Mouse (Mus musculus) midbrain, embryonic 13.5 days (tissue): ENCODE data around the gene Tbc1d22a. TPM values are rescaled to one million over a fixed set of nuclear protein-coding genes. Genes with fewer than 3 reads are reported as not detected.

Source experiments
- ATAC-seq: fragments of 200-750 bp; cut with Nextera tagmentation; 2 replicates; pipeline ENCODE4 v1.8.0; 2017; ENCODE audit warnings: mild to moderate bottlenecking, moderate TSS enrichment, moderate library complexity
- H3K27ac ChIP-seq: fragments of 300-500 bp; sonication (generic); 2 replicates; pipeline ENCODE4 v1.5.1; 2015; ENCODE audit warnings: inconsistent platforms, mild to moderate bottlenecking, moderate library complexity
- H3K27me3 ChIP-seq: fragments of 300-500 bp; sonication (generic); 2 replicates; pipeline ENCODE4 v1.6.1; 2015; ENCODE audit warnings: mild to moderate bottlenecking, inconsistent platforms
- H3K36me3 ChIP-seq: fragments of 300-500 bp; sonication (generic); 2 replicates; pipeline ENCODE4 v1.6.1; 2015; ENCODE audit warnings: mild to moderate bottlenecking, inconsistent platforms
- H3K4me1 ChIP-seq: fragments of 300-500 bp; sonication (generic); replicated peaks from 2 replicates; pipeline ENCODE4 v1.6.1; 2015; ENCODE audit warnings: inconsistent platforms
- H3K4me2 ChIP-seq: fragments of 300-500 bp; sonication (generic); replicated peaks from 2 replicates; pipeline ENCODE4 v1.6.1; 2015; ENCODE audit warnings: moderate library complexity, mild to moderate bottlenecking, inconsistent platforms
- H3K4me3 ChIP-seq: fragments of 300-500 bp; sonication (generic); replicated peaks from 2 replicates; pipeline ENCODE4 v1.5.1; 2015; ENCODE audit warnings: mild to moderate bottlenecking, inconsistent platforms
- H3K9ac ChIP-seq: fragments of 300-500 bp; sonication (generic); replicated peaks from 2 replicates; pipeline ENCODE4 v1.6.1; 2015; ENCODE audit warnings: mild to moderate bottlenecking, inconsistent platforms
- H3K9me3 ChIP-seq: fragments of 300-500 bp; sonication (generic); 2 replicates; pipeline ENCODE4 v1.6.1; 2016; ENCODE audit warnings: mild to moderate bottlenecking, inconsistent platforms
- WGBS: fragments of 180-500 bp; shearing (Covaris S2); methylation state at CpG from one replicate; pipeline ENCODE4 v1.1.7; 2015; 5-methylcytosine and 5-hydroxymethylcytosine counted together
- polyA plus RNA-seq: library from polyadenylated mRNA; unstranded; fragments of >200 nt; fragmentation: Nextera tagmentation; extraction: Ambion mirVana; gene quantifications from 2 replicates; pipeline ENCODE4 v1.2.1, GENCODE M21; 2015

Tbc1d22a gene
- polyA plus RNA-seq, 1 experiment from 2014 or later, result 13.4 TPM

GRCm38 (mm10) chr15:86253411-86253810, 39.2 kb downstream of the Tbc1d22a start:
- H3K27me3 ChIP-seq, result no peaks in the 10 kb centered on the region
- no peaks in the 10 kb centered on the region for H3K9me3 ChIP-seq
- 0 out of 2 replicates have a peak overlapping the region, but pooled peaks have one; percentile 13 for H3K4me2 ChIP-seq
- no peak overlapping the region for H3K27ac ChIP-seq
- no peaks in the 10 kb centered on the region for H3K36me3 ChIP-seq
- H3K9ac ChIP-seq, result 0 out of 2 replicates have a peak overlapping the region, but pooled peaks have one; percentile 23
- peaks cover 24% of the 10 kb centered on the region for H3K4me1 ChIP-seq
- H3K4me3 ChIP-seq, result no peak overlapping the region
- 25% methylated on average over 10 of the region's 10 CpGs for WGBS
- ATAC-seq, result peak; percentile 41; the same call in 1 of the 2 replicates

DNA sequence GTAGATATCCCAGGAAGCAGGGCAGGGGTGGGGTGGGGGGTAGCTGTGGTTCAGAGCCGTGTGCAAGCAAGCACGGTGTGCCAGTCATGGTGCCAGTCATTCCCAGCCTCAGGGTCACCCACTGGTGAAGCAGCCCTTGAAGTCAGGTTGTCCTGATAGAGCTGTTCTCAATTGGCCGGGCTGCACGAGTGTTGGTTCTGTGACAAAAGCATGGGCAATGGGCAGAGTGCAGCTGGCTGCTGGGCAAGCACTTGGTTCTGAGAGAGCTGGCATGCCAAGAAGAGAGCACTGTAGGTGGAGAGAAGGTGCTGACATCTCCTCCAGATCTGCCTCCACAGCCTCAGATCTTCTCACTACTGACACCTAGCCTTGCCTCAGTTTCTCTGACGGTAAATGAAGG, 41.9 kb downstream of the Tbc1d22a start:
- Histone ChIP-seq H3K27me3 (no peaks in the 10 kb centered on the region), H3K4me3 (no peak overlapping the region), H3K9me3 (no peaks in the 10 kb centered on the region), H3K9ac (no peak overlapping the region), H3K4me2 (no peak overlapping the region), H3K27ac (no peak overlapping the region), H3K4me1 (peaks cover 32% of the 10 kb centered on the region), H3K36me3 (no peaks in the 10 kb centered on the region)
- 71% methylated on average over 5 of the region's 5 CpGs for WGBS
- no peak for ATAC-seq

DNA sequence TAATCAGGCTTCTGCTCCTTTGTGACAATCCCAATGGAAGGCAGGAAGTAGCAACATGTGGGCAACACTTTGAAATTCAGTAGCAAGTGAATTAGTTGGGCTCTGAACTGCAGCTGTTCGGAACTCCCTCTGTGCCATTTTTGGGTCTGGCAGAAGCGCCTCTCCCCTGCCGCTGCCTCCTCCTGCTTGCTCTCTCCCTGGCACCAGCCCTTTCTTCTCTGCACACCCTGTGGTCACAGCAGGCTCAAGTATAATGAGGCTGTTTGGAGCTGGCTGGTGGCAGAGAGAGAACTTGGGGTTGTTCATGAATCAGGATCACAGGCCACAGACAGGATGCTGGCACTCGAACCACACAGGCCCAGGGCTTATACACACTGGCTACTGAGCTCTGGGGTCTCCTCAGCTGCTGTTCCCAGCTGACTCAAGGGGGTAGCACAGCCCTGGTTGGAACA, 42.5 kb downstream of the Tbc1d22a start:
- H3K4me3 ChIP-seq, result no peak overlapping the region
- no peak overlapping the region for H3K9ac ChIP-seq
- no peak for ATAC-seq
- H3K36me3 ChIP-seq, result no peaks in the 10 kb centered on the region
- peaks cover 34% of the 10 kb centered on the region for H3K4me1 ChIP-seq
- 0 out of 2 replicates have a peak overlapping the region, but pooled peaks have one; percentile 3 for H3K27ac ChIP-seq
- no peak overlapping the region for H3K4me2 ChIP-seq
- WGBS, result 30% methylated on average over 4 of the region's 4 CpGs
- no peaks in the 10 kb centered on the region for H3K27me3 ChIP-seq
- no peaks in the 10 kb centered on the region for H3K9me3 ChIP-seq

DNA sequence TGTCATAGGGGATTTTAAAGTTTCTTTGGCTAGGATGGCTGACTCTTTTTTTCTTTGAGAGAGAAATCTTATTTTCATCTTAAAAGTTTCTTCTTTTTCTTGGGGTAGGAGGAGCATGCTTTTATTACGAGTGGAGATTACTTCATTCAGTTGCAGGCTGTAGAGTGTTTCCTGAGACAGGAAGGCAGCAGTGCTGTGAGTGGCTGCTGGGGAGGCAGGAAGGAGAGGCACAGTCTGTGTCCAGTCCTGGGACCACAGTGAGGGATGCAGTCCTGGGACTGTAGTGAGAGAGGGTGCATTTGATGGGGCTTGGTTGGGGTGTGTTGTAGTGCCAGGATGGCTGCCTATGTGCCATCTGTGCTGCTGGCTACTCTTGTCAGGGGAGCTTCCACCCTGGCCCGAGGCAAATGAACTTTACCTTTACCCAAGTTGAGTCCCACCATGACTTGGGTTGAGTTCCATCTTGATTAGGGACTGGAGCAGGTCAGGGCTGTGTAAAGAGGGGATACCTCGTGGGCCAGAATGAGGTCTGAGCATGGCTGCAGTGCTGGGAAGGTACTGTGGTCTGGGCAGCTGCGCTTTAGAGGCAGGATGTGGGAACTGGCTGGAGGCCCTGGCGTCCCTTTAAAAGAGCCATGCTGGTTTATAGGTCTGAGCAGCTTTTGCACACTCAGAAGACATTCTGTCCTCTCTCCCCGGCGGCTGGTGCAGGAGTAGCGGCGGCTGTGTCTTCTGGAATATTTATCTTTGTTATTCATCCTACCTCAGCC, 43.8 kb downstream of the Tbc1d22a start:
- WGBS, result 92% methylated on average over 9 of the region's 9 CpGs
- no peak overlapping the region for H3K4me2 ChIP-seq
- no peaks in the 10 kb centered on the region for H3K36me3 ChIP-seq
- H3K4me3 ChIP-seq, result no peak overlapping the region
- no peak overlapping the region for H3K27ac ChIP-seq
- H3K9me3 ChIP-seq, result no peaks in the 10 kb centered on the region
- ATAC-seq, result no peak
- H3K4me1 ChIP-seq, result peaks cover 40% of the 10 kb centered on the region
- H3K9ac ChIP-seq, result no peak overlapping the region
- H3K27me3 ChIP-seq, result no peaks in the 10 kb centered on the region

- no peak for ATAC-seq
- no peak overlapping the region for H3K4me3 ChIP-seq
- H3K27ac ChIP-seq, result no peak overlapping the region
- H3K4me1 ChIP-seq, result peaks cover 42% of the 10 kb centered on the region
- no peaks in the 10 kb centered on the region for H3K36me3 ChIP-seq
- no peak overlapping the region for H3K9ac ChIP-seq
- WGBS, result 78% methylated on average over 4 of the region's 4 CpGs
- no peaks in the 10 kb centered on the region for H3K27me3 ChIP-seq
- H3K4me2 ChIP-seq, result no peak overlapping the region
- no peaks in the 10 kb centered on the region for H3K9me3 ChIP-seq
These were observed 45.0 kb downstream of the Tbc1d22a start for GRCm38 (mm10) chr15:86259233-86259632.

- Histone ChIP-seq H3K27me3 (no peaks in the 10 kb centered on the region), H3K9me3 (no peaks in the 10 kb centered on the region)
These were observed 45.9 kb downstream of the Tbc1d22a start for GRCm38 (mm10) chr15:86260111-86260510.

DNA sequence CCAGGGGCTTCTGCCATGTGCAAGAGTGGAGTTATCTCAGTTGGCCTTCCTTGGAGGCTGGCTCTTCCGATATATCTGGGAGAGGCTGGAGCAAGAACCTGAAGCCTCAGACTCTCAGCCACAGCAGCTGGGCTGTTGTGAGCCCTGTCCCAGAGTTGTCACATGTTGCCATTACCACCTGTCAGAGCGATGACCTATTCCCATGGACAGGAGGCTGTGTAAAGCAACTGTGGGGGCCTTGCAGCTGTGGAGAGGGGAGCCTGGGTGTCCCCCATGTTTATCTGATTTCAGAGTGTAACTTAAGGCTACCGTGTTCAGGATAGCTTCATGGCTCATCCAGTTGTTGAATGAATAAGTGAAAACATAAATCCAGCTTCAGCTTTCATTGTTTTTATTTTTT, 50.1 kb downstream of the Tbc1d22a start:
- WGBS, result 76% methylated on average over 3 of the region's 3 CpGs
- H3K27ac ChIP-seq, result no peak overlapping the region
- no peak overlapping the region for H3K4me3 ChIP-seq
- H3K9ac ChIP-seq, result no peak overlapping the region
- no peaks in the 10 kb centered on the region for H3K27me3 ChIP-seq
- ATAC-seq, result no peak
- H3K4me2 ChIP-seq, result no peak overlapping the region
- H3K9me3 ChIP-seq, result no peaks in the 10 kb centered on the region
- peaks cover 54% of the 10 kb centered on the region for H3K4me1 ChIP-seq
- H3K36me3 ChIP-seq, result no peaks in the 10 kb centered on the region

More at GRCm38 (mm10) chr15:86260111-86260510, 45.9 kb downstream of the Tbc1d22a start:
- Histone ChIP-seq H3K27ac (no peak overlapping the region), H3K36me3 (no peaks in the 10 kb centered on the region), H3K9ac (no peak overlapping the region), H3K4me1 (peaks cover 51% of the 10 kb centered on the region), H3K4me3 (no peak overlapping the region), H3K4me2 (no peak overlapping the region)
- ATAC-seq, result no peak
- 91% methylated on average over 4 of the region's 4 CpGs for WGBS

DNA sequence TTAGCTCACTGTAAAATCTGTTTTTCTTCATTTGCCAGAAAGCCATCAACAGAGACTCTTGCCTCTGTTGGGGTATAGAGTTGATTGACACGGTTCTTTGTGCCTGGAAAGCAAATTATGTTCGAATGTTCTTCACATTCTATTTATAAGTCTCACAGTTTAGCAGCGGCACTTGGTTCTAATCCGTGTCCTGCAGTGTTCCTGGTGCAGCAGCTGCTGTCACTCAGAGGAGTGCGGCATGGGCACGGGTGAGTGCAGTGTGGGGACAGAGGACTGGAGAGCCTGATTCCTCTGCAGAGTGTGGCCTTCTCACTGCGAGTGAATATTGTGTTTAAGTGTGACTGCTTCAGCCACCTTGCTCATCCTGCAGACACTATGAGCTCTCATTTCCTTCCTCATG, 50.5 kb downstream of the Tbc1d22a start:
- no peak overlapping the region for H3K4me2 ChIP-seq
- no peak overlapping the region for H3K27ac ChIP-seq
- H3K4me3 ChIP-seq, result no peak overlapping the region
- peaks cover 54% of the 10 kb centered on the region for H3K4me1 ChIP-seq
- no peaks in the 10 kb centered on the region for H3K9me3 ChIP-seq
- peak; percentile 41; the same call in 1 of the 2 replicates for ATAC-seq
- no peaks in the 10 kb centered on the region for H3K27me3 ChIP-seq
- WGBS, result 48% methylated on average over 7 of the region's 7 CpGs
- no peaks in the 10 kb centered on the region for H3K36me3 ChIP-seq
- no peak overlapping the region for H3K9ac ChIP-seq

DNA sequence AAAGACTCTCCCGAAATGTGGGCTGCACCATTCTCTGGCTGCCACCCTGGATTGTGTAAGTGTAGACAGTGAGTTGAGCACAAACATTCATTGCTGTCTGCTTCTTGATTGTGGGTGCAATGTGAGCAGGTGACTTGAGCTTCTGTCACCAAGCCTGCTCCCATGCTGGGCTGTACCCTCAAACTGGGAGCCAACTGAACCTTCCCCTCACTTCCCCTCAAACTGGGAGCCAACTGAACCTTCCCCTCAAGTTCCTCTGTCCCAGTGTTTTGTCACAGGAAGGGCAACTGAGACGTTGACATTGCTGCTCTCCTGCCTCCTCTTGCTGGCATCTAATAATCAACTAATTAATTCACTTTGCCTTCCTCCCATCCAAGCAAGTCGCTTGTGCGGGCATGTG, 52.7 kb downstream of the Tbc1d22a start:
- 79% methylated on average over 4 of the region's 4 CpGs for WGBS
- no peak overlapping the region for H3K4me2 ChIP-seq
- H3K4me3 ChIP-seq, result no peak overlapping the region
- H3K9ac ChIP-seq, result no peak overlapping the region
- ATAC-seq, result no peak
- no peaks in the 10 kb centered on the region; the same call in 1 of the 2 replicates for H3K9me3 ChIP-seq
- no peaks in the 10 kb centered on the region for H3K36me3 ChIP-seq
- H3K4me1 ChIP-seq, result peaks cover 49% of the 10 kb centered on the region
- peaks cover under 1% of the 10 kb centered on the region; the same call in 1 of the 2 replicates for H3K27me3 ChIP-seq
- H3K27ac ChIP-seq, result no peak overlapping the region

DNA sequence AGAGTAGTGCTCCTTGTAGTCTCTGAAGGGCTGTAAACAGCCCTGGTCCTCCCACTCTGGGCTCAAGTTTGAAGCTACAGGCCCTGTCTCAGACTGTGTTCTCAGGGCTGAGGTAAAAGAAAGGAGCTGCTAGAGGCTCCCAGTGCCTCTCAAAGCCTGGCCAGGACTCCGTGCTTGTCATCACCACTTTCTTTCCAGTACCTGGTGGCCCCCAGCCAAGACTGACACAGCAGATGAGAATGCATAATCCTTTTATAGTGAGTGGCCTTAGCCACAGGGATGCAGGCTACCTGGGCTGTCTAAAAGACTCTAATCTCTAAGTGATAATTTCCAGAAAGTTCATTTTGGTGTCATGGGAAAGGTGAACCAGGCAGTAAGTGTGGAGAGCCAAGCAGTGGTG, 54.3 kb downstream of the Tbc1d22a start:
- Histone ChIP-seq H3K27me3 (peaks cover 7% of the 10 kb centered on the region; the same call in 1 of the 2 replicates), H3K27ac (no peak overlapping the region), H3K9ac (no peak overlapping the region), H3K36me3 (no peaks in the 10 kb centered on the region), H3K4me2 (no peak overlapping the region), H3K4me3 (no peak overlapping the region), H3K4me1 (peaks cover 36% of the 10 kb centered on the region), H3K9me3 (no peaks in the 10 kb centered on the region; the same call in 1 of the 2 replicates)
- no peak for ATAC-seq
- 68% methylated on average over 1 of the region's 1 CpGs for WGBS

DNA sequence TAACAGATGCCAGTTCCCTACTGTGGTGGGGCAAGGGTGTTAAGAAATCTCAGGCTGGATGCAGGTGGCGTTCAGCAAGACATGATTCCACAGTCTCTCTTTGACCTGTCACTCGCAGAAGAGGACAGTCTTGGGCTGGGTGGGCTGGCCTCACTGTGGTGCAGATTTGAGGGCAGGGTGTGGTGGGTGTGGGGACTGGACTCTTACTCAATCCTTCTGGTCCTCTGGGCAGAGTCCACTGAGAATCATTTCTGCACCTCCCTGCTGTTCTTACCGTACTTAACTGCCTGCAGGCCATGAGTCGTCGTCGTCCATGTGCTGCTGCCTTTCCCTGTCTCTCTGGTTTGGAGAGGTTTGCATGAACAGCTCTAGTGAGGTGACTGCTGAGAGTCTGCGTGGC, 61.5 kb downstream of the Tbc1d22a start:
- Histone ChIP-seq H3K27me3 (peaks cover 22% of the 10 kb centered on the region), H3K4me3 (no peak overlapping the region), H3K4me1 (peaks cover 58% of the 10 kb centered on the region), H3K9me3 (no peaks in the 10 kb centered on the region), H3K9ac (no peak overlapping the region), H3K4me2 (no peak overlapping the region), H3K36me3 (no peaks in the 10 kb centered on the region), H3K27ac (0 out of 2 replicates have a peak overlapping the region, but pooled peaks have one; percentile 7)
- no peak for ATAC-seq
- WGBS, result 81% methylated on average over 7 of the region's 7 CpGs

GRCm38 (mm10) chr15:86276538-86277264, 62.4 kb downstream of the Tbc1d22a start:
- Histone ChIP-seq H3K9ac (no peak overlapping the region), H3K4me2 (peak overlapping the region; percentile 38; the same call in 1 of the 2 replicates), H3K9me3 (no peaks in the 10 kb centered on the region), H3K27ac (peak overlapping the region; percentile 54), H3K27me3 (peaks cover 25% of the 10 kb centered on the region), H3K4me3 (no peak overlapping the region), H3K36me3 (no peaks in the 10 kb centered on the region), H3K4me1 (peaks cover 64% of the 10 kb centered on the region)
- ATAC-seq, result peak; percentile 49
- WGBS, result 16% methylated on average over 11 of the region's 11 CpGs
